Mouse (Mus musculus) stomach, postnatal 0 days (tissue): ENCODE results near the gene Ccdc18.

Experiments
- CTCF ChIP-seq: IDR thresholded peaks from 2 replicates; pipeline ENCODE4 v1.5.1; 2016; ENCODE audit warnings: antibody characterized with exemption, low read depth, mild to moderate bottlenecking, moderate library complexity
- EP300 ChIP-seq: optimal IDR thresholded peaks from 2 replicates; pipeline ENCODE3; 2016; ENCODE audit warnings: antibody characterized with exemption

DNA sequence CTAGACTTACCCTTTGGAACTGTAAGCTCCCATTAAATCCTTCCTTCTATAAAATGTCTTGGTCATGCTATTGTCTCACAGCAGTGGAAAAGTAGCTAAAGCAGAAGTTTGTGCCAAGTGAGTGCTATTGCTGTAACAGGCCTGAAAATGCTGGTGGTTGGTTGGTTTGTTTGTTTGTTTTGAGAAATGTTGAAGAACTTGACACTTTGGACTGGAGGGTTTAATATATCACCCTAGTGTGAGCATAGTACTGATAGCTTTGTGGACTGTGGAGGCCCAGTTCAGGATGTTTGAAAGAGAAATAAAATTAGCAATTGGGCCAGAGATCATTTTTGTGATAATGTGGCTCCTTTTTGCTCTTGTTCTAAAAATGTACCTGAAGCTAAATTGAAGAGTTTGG, 93.5 kb downstream of the Ccdc18 start:
- TF ChIP-seq CTCF (no peak), EP300 (no peak)
